Comparison of ENCODE assay signal across 8 mouse cellular contexts in the genomic region with DNA sequence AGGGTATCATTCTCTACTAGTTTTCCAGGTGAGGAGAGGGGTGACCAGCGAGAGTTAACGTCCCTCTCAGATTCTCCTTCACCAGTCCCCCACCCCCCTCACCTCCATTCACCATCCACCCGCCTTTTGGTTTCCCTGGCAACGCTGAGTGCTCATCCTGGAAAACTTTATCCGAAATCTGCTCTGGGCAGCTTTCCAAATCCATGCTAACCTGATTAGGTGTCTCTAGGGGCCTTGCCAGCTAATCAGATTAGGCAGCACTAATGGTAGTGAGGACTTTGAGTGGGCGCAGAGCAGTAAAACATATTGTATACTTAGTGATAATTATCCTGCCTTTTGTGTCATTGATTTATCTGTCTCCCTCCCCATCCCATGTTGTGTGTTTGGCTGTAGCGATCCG.
DNase-seq lines count a peak whose midpoint lies in the region.

No protein-coding gene starts in this region.

- DNase-seq in cerebellum, postnatal 10 days: peak; percentile 56 to 69
- no peak for DNase-seq in cerebellum, adult 9-10 months
- DNase-seq in right cerebral cortex, postnatal 10 days (ENCODE audit: low spot score in 2 of 2): peak; percentile 65 to 71
- no peak for DNase-seq in right cerebral cortex, postnatal 4 days
- DNase-seq in mesoderm, embryonic 11.5 days (ENCODE audit: low read depth, low spot score): peak; percentile 11
- no peak for DNase-seq in kidney, adult 8-10 months
- DNase-seq in thymus, postnatal 10 days (ENCODE audit: low spot score in 2 of 2): no peak
- no peak for DNase-seq in spleen, postnatal 14 days (ENCODE audit: low spot score in 2 of 2)

Comparison
In these comparisons a context has a peak if more than half of its experiments do, and no peak if none do; other contexts are left out.
1. DNase-seq: peak in cerebellum, postnatal 10 days (2 of 2), right cerebral cortex, postnatal 10 days (2 of 2) and mesoderm, embryonic 11.5 days (single experiment); none in cerebellum, adult 9-10 months (single experiment), right cerebral cortex, postnatal 4 days (single experiment), kidney, adult 8-10 months (0 of 2), thymus, postnatal 10 days (0 of 2) and spleen, postnatal 14 days (0 of 2).